Mouse (Mus musculus) cerebellum, adult 11-12 months (tissue): ENCODE results near the gene Rec114.

ENCODE experiments used
- DNase-seq: peaks from one replicate; pipeline ENCODE4 v3.0.0; 2022

Gene Rec114

DNA sequence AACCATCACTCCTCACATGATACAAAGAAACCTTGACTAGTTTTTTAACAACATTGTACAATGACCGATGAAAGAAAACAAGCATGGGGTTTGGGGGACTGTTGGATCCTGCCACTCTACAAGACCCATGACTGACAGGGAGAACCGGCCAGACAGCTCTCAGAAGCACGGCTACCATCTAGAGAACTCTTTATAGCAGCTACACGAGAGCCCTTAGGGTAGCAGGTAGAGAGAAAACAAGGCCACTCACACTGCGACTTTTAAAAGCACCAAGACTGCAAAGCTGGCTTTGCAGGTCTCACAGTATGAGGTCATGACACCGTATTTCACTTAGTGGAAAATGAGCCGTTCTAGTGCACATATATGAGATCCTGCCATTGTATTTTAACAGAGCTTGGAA is 33.1 kb downstream of the Rec114 start:
- no peak for DNase-seq

DNA sequence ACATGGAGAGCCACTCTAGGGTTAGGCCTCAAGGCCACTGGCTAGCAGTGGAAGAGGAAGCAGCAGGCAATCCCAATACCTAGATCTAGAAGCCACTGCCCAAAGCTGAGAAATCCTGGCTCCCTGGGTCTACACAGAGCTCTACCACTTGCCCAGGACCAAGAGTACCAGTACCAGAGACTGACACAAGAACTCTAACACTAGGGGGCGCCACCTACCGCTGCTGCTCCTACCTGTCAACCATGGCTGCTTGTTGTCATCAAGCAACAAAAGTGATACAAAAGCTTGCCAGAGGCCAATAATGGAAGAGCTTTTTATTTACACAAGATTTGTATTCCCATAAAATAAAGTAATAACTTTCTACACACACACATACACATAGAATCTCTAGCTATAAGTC is 33.8 kb downstream of the Rec114 start:
- peak; percentile 40 for DNase-seq

DNA sequence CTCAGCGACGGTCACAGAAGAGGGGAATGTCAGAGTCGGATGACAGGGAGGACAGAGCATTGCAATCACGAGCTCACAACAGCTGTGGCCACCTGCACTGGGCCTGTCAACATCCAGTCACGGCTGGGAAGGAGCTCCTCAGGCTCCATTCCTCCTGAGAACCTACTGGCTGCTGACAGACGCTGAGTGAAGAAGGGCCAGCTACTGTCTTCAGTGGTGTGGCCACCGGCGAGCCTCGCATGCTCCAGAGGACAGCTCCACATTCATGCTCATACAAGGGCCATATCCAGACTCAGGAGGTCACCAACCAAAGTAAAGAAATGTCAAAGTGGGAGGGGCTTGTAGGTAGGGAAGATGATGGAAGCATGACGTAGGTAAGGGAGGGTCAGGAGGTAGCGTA is 36.0 kb downstream of the Rec114 start:
- DNase-seq, result no peak

DNA sequence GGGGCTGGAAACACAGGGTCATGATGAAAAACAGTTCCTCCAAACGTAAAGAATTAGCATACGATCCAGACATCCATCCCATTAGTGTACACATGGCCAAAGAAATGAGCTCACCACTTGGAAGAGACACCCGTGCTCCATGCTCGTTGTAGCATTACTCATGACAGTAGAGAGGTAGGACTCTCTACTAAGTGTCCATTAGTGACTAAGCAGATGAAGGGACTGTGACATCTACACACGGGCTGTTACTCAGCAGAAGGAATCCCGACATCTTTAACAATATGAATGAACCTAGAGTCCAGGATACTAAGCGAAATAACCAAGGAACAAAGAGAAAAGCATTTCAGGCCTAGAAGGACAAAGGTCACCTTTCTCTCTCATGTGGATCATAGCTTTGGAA is 37.7 kb downstream of the Rec114 start:
- DNase-seq, result no peak

DNA sequence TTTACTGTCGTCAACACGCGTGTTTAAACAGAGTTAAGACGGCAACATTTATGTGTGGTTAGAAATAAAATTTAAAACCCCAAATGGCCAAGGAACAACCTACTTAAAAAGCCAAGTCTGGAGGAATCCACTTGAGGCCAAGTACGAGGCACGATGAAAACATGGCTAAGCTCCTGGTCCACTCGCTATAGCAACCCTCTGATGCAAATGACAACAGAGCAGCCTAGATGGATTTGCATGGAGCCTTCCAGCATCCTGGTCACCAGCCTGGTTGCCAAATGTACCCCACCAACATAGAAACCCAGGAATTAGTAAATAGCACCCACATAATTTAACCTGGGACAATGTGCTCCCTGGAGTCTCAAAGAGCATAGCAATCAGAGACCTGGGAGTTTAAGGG is 40.0 kb downstream of the Rec114 start:
- no peak for DNase-seq

DNA sequence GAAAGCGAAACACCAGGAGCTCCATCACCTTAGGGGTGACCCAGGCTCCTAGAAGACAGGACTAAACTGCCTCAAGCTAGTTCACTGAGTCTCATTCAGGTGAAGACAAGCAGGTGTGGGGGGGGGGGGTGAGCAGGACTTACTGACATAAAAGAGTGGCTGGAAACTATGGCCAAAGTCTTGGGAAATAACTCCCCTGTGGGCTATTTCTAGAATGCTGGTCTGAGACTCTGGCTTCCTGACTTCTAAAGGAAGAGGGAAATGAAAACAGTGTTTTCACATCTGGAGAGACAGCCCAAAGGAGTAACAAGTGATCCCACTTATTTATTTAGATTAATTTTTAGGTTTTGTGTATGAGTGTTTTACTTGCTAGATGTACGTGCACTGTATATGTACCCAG is 42.0 kb downstream of the Rec114 start:
- DNase-seq, result no peak

DNA sequence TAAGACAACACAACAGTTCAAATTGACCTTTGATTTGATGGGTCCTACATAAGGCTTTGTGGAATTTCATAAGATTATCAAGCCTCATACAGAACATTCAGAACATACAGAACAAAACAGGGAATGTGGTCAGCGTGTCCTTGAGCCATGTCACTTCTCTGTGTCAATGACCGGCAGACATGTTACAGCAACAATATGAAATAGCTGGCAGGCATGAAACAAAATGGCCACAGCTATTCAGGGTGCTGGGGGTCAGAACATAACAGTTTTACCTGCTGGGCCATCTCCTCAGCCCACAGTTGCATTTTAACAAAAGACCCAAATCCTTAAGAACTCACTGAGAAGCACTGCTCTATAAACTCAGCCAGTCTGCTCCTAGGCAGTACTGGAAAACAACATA is 45.3 kb downstream of the Rec114 start:
- no peak for DNase-seq

DNA sequence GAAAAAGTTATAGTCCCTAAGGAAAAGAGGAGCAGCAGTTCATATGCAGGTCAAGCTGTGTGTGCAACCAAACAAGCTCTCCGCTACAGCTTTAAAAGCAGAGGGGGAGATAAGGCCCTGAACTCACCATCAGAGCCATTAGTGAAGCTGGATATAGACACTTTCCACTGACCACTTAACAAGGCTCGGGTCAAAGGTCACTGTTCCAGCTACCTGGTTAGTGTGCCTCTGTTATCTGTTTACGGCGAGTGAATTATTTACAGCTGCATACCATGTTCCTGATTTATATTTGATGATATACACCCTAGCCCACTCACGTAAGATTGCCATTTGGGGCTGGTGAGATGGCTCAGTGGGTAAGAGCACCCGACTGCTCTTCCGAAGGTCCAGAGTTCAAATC is 52.3 kb downstream of the Rec114 start:
- no peak for DNase-seq

DNA sequence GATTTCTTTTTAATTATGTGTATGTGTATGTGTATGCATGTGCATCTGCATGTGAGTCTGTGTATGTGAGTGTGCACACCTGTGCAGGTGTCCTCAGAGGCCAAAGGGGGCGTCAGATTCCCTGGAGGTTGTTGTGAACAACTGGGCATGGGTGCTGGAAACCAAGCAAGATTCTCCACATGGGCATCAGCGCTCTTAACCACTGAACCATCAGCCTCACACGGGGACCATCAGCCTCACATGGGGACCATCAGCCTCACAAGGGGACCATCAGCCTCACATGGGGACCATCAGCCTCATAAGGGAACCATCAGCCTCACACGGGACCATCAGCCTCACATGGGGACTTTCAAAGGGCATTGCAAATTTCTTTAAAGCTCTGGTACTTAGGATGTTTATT is 53.1 kb downstream of the Rec114 start:
- DNase-seq, result no peak

DNA sequence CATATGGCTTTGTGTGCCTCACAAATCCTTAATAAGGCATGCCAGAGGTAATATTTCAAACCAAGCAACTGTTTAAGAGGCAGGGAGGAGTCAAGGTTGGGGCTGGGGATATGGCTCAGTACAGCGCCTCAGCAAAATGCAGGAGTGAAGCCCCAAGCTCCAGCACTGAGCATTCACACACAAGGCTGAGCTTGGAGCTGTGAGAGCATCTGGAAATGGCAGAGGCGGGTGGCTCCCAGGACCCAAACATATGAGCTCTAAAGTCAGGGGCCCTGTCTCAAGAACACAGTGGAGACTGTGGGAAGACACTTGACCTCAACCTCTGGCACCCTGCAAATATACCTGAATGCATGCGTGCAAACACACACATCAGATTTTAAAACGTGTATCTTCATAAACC is 55.7 kb downstream of the Rec114 start:
- no peak for DNase-seq

DNA sequence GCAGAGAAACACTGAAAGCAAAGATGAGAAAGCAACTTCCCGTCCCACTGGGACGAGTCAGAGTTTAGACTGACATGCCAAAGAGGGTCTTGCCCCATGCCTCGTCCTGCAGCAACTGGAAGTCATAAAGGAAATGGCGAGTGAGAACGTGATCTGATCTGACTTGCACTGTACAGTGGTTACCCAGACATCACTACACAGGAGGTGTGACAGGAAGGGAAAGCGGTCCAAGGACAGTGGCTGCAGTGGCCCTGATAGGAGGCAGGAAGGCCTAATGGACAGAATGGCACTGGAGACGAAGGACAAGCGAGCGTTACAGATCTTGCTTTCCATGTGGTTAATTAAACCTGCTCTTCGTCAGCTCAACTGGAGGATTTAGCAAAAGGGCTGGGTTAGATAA is 58.5 kb downstream of the Rec114 start:
- no peak for DNase-seq

DNA sequence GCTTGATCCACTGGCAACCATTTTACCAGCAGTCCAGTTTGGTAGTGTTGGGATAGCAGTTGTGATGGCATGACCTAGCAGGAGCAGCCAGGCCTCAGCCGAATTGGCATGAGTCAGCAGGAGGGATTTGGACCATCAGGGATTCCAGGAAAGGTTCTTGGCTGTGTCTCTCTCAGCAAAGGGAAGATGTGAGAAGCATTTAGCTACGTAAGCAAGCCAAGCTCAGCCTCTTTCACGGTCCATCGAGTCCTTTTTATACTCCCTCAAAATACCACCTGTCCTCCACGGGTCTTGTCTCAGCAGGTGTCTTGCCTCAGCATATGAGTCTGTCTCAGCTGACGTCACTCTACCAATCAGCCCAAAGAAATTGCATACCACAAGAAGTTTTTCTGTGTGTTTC is 60.4 kb downstream of the Rec114 start:
- DNase-seq, result no peak

DNA sequence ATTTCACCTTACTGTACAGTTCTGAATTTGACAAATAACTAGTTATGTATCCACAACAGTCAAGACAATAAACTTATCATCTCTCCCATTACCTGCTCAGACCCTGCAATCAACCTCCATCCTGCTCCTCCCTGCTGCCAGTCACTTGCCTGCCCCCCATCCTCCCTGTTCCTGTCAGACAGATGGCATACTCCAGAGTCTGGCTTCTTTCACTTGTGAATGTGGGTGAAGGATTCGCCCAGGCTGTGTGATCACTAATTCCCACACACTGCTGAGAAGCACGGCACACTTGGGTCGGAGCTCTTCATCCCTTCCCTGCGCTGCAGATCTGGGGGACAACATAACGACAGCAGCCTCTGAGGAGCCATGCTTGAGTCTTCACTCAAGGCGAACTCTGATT is 61.7 kb downstream of the Rec114 start:
- no peak for DNase-seq

DNA sequence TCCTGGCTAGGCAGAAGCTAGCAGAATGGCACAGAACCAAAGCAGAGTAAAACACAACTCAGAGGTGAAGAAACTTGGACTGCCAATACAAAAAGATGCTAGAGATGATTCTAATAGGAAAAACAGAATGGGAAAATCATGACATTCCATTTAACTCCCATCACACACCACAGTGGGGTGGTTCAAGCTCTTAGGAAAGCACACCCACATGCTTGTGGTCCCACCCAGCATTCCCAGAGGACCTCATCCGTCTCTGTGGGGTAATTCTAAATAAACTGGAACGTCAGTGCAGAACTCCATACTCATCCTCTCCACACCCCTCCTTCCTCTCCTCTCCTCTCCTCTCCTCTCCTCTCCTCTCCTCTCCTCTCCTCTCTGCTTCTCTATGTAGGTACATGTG is 62.4 kb downstream of the Rec114 start:
- no peak for DNase-seq

DNA sequence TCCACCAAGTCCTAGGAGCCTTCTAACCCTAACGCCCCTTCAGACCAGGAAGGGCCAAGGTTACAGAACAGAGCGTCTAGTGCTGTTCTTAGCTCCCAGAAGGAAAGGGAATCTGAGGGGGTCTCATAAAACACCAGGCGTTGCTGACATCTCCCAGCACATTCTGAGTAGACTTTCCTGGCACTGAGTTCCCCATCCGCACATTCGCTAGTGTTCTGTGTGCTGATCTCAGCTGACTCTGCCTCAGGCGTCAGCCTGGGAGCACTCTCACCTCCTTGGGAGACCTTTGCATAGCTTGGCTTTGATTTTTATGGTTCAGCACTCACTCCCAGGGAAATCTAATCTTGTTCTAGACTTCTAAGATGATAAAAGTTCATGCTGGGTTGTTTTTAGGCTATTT is 68.4 kb downstream of the Rec114 start:
- DNase-seq, result no peak

DNA sequence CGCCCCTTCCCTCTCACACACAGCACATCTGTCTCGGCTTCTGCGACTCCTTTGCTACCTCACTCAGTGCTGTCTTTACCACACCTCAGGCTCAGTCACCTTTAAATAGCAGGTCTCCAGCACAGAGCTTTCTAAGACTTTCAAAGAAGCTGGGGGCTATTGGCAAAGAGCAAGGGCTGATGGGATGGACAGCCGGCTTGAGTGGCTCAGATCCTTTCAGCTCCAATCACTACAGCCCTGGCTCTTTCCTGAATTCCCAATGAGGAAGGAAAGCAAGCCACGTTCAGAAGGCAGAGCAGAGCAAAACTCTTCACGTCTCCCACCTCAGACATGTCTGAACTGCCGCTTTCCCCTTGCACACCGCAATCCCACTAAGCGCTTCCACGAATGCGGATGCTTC is 69.0 kb downstream of the Rec114 start:
- DNase-seq, result no peak

DNA sequence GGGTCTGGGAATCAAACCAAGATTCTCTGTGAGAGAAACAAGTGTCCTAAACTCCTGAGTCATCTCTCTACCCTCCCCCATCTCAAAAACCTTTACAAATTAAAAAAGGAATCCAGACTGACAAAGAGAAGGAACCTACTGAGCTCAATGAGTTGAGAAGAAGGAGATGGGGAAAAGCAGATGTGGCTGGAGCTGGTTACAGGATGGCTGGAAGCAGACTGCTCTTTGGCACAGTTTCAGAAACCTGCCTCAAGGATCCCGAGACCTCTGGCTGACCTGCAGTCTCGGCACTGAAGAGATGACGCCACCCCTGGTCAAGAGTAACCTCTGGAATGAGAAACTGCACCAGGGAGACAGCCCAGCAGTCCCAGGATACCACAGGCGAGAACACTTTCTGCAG is 71.3 kb downstream of the Rec114 start:
- DNase-seq, result no peak

DNA sequence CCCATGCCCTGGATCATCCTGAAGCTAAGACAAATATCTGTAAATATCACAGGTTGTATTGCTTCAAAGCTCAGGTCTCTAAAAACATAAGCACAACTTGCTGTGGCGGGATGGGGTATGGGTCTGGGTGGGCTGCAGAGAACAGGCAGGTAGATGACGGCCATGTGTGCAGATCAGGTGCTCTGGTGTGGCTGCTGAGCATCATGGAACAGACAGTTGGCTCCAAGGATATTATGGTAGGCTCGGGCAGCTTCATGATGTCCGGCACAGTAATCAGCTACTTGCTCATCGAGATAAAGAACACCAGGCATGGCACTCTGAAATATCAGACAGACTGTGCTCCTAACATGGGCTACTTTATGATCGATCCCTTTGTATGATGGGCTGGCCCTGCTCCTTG is 73.9 kb downstream of the Rec114 start:
- no peak for DNase-seq

DNA sequence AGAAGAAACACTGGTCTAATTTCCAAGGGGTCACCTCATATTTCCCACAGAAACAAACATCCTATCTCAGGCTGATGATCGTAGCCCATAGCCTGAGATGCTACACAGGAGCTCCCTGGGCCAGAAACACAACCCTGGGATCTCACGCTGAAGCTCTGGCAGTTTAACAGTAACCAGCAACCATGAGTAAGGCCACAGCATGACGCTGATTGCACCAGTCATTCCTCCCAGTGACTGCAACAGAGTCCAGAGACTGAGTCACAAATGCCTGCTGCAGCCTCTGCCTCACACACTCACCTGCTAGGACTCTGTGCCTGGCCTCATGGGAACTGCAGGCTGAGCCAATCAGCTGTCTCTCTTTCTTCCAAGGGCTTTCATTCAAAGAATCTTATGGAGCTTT is 74.7 kb downstream of the Rec114 start:
- DNase-seq, result no peak

DNA sequence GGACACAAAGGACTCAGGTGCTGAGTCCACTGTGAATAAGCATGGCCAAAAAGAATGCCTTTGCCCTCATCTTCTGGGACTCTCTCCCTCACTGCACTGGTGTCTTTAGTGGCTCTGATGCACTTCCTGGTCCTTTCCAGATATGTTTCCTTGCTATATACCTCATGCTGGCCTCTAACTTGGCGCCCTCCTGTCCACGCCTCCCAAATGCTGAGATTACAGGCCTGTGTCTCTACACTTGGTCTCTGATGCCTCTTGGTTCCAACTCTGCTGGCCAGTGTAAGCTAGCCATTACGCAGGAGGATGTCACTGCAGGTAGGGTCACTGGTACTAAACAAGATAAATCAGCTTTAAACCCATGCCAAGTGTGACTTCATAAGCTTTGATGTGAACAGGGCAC is 75.6 kb downstream of the Rec114 start:
- DNase-seq, result no peak

DNA sequence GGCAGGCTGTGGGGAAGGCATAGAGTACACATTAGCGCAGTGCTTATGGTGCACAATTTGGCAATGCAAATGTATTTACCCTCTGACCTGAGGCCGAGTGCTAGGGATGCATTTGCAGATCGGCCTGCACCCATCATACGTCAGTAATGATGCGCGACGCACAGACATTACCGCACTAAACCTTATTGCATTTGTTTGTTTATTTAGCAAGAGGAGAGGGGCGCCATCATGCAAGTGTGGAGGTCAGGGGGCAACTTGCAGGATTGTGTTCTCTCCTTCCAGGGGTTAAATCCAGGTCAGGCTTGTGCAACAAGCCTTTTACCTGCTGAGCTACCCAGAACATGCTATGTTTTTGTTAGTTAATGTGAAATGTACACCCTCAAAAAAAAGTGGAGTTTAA is 76.5 kb downstream of the Rec114 start:
- DNase-seq, result no peak

DNA sequence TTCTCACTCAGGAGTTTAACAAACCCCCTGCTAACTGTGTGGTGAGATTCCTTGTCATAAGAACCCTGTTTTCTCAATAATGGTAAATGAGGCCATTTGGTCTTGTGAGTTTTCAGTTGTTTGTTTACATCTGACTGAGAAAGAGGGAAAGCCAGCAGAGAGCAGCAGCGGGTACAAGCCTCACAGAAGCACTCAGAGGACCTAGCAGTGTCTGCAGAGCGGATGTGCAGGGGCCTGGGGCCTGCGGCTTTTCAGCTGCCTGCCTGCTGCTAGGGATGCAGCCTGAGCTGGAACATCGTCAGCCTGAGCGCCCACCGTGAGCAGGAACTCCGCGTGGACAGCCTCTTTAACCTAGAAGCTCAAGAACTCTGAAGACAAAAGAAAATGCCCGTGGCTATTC is 77.6 kb downstream of the Rec114 start:
- DNase-seq, result no peak

DNA sequence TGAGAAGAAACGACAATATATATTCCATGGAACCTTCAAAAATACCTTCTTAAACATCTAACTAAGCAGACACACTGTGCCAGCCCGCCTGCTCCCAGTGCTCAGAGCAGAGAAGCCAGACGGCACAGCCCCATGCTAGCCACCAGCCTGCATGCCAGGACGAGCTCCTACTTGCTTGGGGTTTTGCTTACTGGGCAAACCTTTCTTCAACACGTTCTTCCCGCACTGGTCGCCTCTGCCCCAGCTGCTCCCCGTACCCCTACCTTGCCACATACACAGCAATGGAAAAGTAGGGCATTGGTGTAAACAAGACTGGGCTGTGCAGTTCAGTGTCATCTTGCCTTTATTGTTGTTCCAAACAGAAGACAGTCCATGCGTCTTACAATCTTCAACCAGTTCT is 78.3 kb downstream of the Rec114 start:
- no peak for DNase-seq

DNA sequence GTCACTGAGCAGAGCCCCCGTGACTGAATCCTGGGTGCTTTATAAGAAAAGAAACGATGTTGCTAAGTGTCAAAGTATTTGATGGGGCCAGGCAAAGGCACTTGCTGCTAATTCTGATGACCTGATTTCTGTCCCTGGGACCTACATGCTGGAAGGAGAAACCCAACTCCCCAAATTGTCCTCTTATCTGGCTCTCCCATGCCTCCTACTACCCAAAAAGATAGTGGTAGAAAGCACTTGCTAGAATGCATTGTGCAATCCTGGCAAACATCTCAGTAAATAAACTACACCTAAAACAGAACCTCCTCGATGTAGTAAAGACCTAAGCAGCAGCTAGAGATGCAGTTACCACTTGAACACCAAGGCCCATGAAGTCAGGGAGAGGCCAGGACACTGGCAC is 81.0 kb downstream of the Rec114 start:
- DNase-seq, result no peak

DNA sequence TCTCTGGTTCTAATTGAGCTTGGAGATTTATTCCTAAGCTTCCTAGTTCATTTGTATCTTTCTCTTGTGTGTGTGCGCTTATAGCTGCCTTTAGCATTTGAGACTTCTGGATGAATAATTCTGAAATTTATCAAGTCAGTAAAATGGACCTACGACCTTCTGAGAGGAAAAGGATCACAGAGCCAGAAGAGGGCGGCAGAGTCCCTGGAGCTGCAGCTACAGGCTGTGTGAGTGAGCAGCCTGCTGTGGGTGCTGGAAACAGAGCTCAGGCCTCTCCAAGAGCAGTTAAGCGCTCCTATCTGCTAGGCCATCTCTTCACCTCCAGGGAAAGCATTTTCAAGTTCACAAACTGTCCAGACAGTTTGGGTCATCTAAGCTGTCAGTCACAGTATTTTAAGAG is 81.8 kb downstream of the Rec114 start:
- DNase-seq, result no peak

DNA sequence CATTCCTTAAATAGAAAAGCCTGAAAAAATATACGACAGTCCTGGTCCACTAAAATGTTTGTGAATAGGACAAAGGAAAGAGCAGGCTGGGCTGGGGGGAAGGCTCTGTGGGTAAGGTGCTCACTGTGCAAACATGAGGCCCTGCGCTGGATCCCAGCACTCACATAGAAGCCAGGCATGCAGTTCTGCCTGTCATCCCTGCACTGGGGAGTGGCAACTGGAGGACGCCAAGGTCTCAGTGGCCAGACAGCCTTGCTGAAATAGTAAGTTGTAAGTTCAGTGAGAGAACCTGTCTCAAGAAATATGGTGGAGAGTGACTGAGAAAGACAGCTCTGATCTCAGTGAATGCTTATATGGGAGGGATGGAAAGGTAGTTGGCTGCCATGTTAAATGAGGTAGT is 83.1 kb downstream of the Rec114 start:
- no peak for DNase-seq

DNA sequence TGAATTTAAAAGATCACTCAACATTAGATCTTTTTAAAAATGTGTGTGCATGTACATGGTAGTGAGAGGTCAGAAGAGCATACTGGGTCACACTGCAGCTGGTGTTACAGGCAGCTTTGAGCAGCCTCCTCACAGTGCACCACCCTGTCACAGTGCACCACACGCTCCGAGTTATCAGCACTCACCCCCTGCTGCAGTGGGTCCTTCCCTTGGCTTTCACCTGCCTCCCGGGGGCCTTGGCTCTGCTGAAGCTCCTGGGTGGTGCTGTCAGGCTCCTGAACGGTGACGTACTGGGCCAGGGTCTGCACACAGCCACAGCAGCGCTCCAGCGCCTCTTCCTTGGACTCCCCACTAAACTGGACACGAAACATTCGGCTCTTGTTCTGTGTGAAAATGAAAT is 83.8 kb downstream of the Rec114 start:
- DNase-seq, result no peak
